Mouse (Mus musculus) heart, adult 2 months (tissue): ENCODE measurements at regions not wholly inside any gene's neighbourhood (a gene's known extent, or its start where the extent isn't known, plus 50 kb on each side); places are given as distances from the start of the nearest gene placed in this dataset.

Source experiments
- DNase-seq, 2 experiments: peaks; one replicate each; pipeline ENCODE4 v3.0.0; 2021
- H3K27ac ChIP-seq: fragments of 200-600 bp; 2 replicates; pipeline ENCODE4 v1.8.1; 2022
- H3K27me3 ChIP-seq: fragments of 200-500 bp; 2 replicates; pipeline ENCODE4 v1.6.1; 2012; ENCODE audit warnings: mild to moderate bottlenecking, low read length, inconsistent platforms, mixed read lengths; ENCODE audit not compliant: control insufficient read depth, insufficient read depth
- H3K36me3 ChIP-seq: fragments of 200-500 bp; 2 replicates; pipeline ENCODE4 v1.6.1; 2012; ENCODE audit warnings: low read length, inconsistent platforms; ENCODE audit not compliant: control insufficient read depth, insufficient read depth
- H3K4me1 ChIP-seq: fragments of 200-500 bp; 2 replicates; pipeline ENCODE4 v1.6.1; 2011; ENCODE audit warnings: low read length; ENCODE audit not compliant: control insufficient read depth, insufficient read depth
- H3K4me3 ChIP-seq: fragments of 200-600 bp; 2 replicates; pipeline ENCODE4 v1.8.1; 2022
- H3K79me2 ChIP-seq: fragments of 200-500 bp; replicated peaks from 2 replicates; pipeline ENCODE4 v1.6.1; 2012; ENCODE audit warnings: mild to moderate bottlenecking, inconsistent platforms, low read length, moderate library complexity, mixed read lengths; ENCODE audit not compliant: control insufficient read depth, insufficient read depth
- H3K9ac ChIP-seq: fragments of 200-500 bp; 2 replicates; pipeline ENCODE4 v1.6.1; 2012; ENCODE audit warnings: low read depth, mild to moderate bottlenecking, control low read depth, inconsistent platforms, low read length, mixed read lengths
- CTCF ChIP-seq: fragments of 200-600 bp; IDR thresholded peaks from 2 replicates; pipeline ENCODE4 v1.8.1; 2022; ENCODE audit warnings: antibody characterized with exemption, mild to moderate bottlenecking, moderate library complexity
- EP300 ChIP-seq: fragments of 200-500 bp; IDR thresholded peaks from 2 replicates; pipeline ENCODE4 v1.6.1; 2011; ENCODE audit warnings: low read depth, low read length, control low read depth; ENCODE audit not compliant: insufficient read depth
- POLR2A ChIP-seq: fragments of 200-500 bp; IDR thresholded peaks from 2 replicates; pipeline ENCODE4 v1.6.1; 2011; ENCODE audit warnings: mild to moderate bottlenecking, low read depth, low read length, control low read depth; ENCODE audit not compliant: insufficient read depth
- WGBS: fragments of 180-500 bp; shearing (Covaris S2); methylation state at CpG from one replicate; pipeline ENCODE4 v1.1.7; 2018; 5-methylcytosine and 5-hydroxymethylcytosine counted together
- intact Hi-C: fragments of 180-260 bp; cut with DNase I; formaldehyde crosslinking; loops from one replicate; pipeline ENCODE4 v1.15.1; 2025

GRCm38 (mm10) chr2:50959323-50959722 lies 189.6 kb downstream of the Rnd3 start:
- H3K36me3 ChIP-seq = no peaks in the 10 kb centered on the region
- H3K4me1 ChIP-seq = no peaks in the 10 kb centered on the region
- no peak overlapping the region for H3K4me3 ChIP-seq
- no peaks in the 10 kb centered on the region for H3K27me3 ChIP-seq
- no peak overlapping the region for H3K27ac ChIP-seq
- no peaks in the 10 kb centered on the region for H3K79me2 ChIP-seq
- WGBS = 95% methylated on average over 9 of the region's 9 CpGs
- no peak for DNase-seq
- no peak for TF ChIP-seq POLR2A
- TF ChIP-seq EP300 = no peak
- TF ChIP-seq CTCF = no peak
- intact Hi-C loops = no loop called here
- no peak overlapping the region for H3K9ac ChIP-seq

GRCm38 (mm10) chr2:50954361-50955066 lies 194.4 kb downstream of the Rnd3 start:
- Histone ChIP-seq H3K9ac (no peak overlapping the region), H3K36me3 (no peaks in the 10 kb centered on the region), H3K79me2 (no peaks in the 10 kb centered on the region), H3K4me1 (no peaks in the 10 kb centered on the region), H3K4me3 (no peak overlapping the region), H3K27ac (no peak overlapping the region), H3K27me3 (no peaks in the 10 kb centered on the region)
- no peak for DNase-seq
- TF ChIP-seq CTCF (no peak), POLR2A (no peak)
- intact Hi-C loops = no loop called here
- 74% methylated on average over 6 of the region's 6 CpGs for WGBS

- 89% methylated on average over 3 of the region's 3 CpGs for WGBS
- Histone ChIP-seq H3K4me3 (no peak overlapping the region), H3K36me3 (no peaks in the 10 kb centered on the region), H3K9ac (no peak overlapping the region), H3K4me1 (no peaks in the 10 kb centered on the region), H3K27me3 (no peaks in the 10 kb centered on the region), H3K79me2 (no peaks in the 10 kb centered on the region), H3K27ac (no peak overlapping the region)
- intact Hi-C loops = no loop called here
- DNase-seq = no peak
- TF ChIP-seq CTCF (no peak), EP300 (no peak), POLR2A (no peak)
Observed at GRCm38 (mm10) chr2:50951027-50951426, 197.9 kb downstream of the Rnd3 start.

GRCm38 (mm10) chr2:50949717-50950116 lies 199.2 kb downstream of the Rnd3 start:
- no peak overlapping the region for H3K9ac ChIP-seq
- no peaks in the 10 kb centered on the region for H3K79me2 ChIP-seq
- no peaks in the 10 kb centered on the region; the same call in 1 of the 2 replicates for H3K4me1 ChIP-seq
- DNase-seq = no peak
- 81% methylated on average over 4 of the region's 4 CpGs for WGBS
- intact Hi-C loops = no loop called here
- no peaks in the 10 kb centered on the region for H3K27me3 ChIP-seq
- no peaks in the 10 kb centered on the region for H3K36me3 ChIP-seq
- TF ChIP-seq POLR2A (no peak), EP300 (no peak), CTCF (no peak)
- no peak overlapping the region for H3K4me3 ChIP-seq
- H3K27ac ChIP-seq = no peak overlapping the region

GRCm38 (mm10) chr2:50945526-50945925 lies 203.4 kb downstream of the Rnd3 start:
- Histone ChIP-seq H3K4me1 (peaks cover 2% of the 10 kb centered on the region), H3K27me3 (no peaks in the 10 kb centered on the region), H3K9ac (no peak overlapping the region), H3K36me3 (no peaks in the 10 kb centered on the region), H3K4me3 (no peak overlapping the region), H3K79me2 (no peaks in the 10 kb centered on the region), H3K27ac (no peak overlapping the region)
- DNase-seq = no peak
- intact Hi-C loops = no loop called here
- WGBS = 79% methylated on average over 4 of the region's 4 CpGs
- TF ChIP-seq CTCF = no peak
- TF ChIP-seq EP300 = no peak
- no peak for TF ChIP-seq POLR2A

- Histone ChIP-seq H3K27ac (peak overlapping the region; percentile 64), H3K4me3 (no peak overlapping the region), H3K36me3 (no peaks in the 10 kb centered on the region), H3K4me1 (peaks cover 2% of the 10 kb centered on the region), H3K27me3 (no peaks in the 10 kb centered on the region), H3K79me2 (no peaks in the 10 kb centered on the region), H3K9ac (no peak overlapping the region)
- TF ChIP-seq POLR2A = no peak
- no peak for TF ChIP-seq EP300
- no peak for TF ChIP-seq CTCF
- peak; percentile 49 to 67 for DNase-seq
- intact Hi-C loops = loop anchor here (5.0 kb wide), 1 partner anchor 111 kb away; no protein-coding TSS in a partner anchor
- WGBS = 73% methylated on average over 15 of the region's 15 CpGs
Observed at GRCm38 (mm10) chr2:50943180-50943579, 205.7 kb downstream of the Rnd3 start.
